Comparison of ENCODE assay signal across 12 mouse cellular contexts in genomic region chr12:38929644-38930043, GRCm38 (mm10).
DNase-seq lines count a peak whose midpoint lies in the region; ATAC-seq and TF ChIP-seq lines count a peak whose summit lies in the region.
"Had no signal": no experiment of that assay in that cellular context is flagged by ENCODE, and none has a peak within 500 bp of the region (broad histone marks: within the 10 kb centered on the region; RNA-seq: fewer than 3 reads in every experiment).

No protein-coding gene starts in this region.

- TF ChIP-seq CTCF in brain, embryonic 14.5 days (IDR thresholded peaks at IDR 0.05; ENCODE audit: borderline replicate concordance, extremely low read depth, insufficient read depth, insufficient read length), result no peak
- TF ChIP-seq CTCF in lung, adult 2 months (IDR thresholded peaks at IDR 0.05; ENCODE audit: insufficient read depth, low read length), result no peak

- H3K4me1 ChIP-seq in midbrain, embryonic 12.5 days, result peaks cover 6% of the 10 kb centered on the region; the same call in 1 of the 2 replicates
- no peaks in the 10 kb centered on the region for H3K4me1 ChIP-seq in midbrain, embryonic 16.5 days (ENCODE audit: control insufficient read depth, insufficient read depth, low read length)
- peaks cover 8% of the 10 kb centered on the region for H3K4me1 ChIP-seq in forebrain, embryonic 16.5 days (replicated peaks; ENCODE audit: control insufficient read depth, insufficient read depth, low read length)
- peaks cover 2% of the 10 kb centered on the region; the same call in 1 of the 2 replicates for H3K4me1 ChIP-seq in lung, adult 2 months (ENCODE audit: control insufficient read depth, insufficient read depth, low read length)

- WGBS in midbrain, embryonic 12.5 days, result 55% methylated on average over 1 of the region's 1 CpGs
- WGBS in midbrain, embryonic 16.5 days, result 39% methylated on average over 1 of the region's 1 CpGs
- whole genome bisulfite sequencing in forebrain, embryonic 16.5 days, result 9% methylated on average over 1 of the region's 1 CpGs
- 73% methylated on average over 1 of the region's 1 CpGs for WGBS in lung, adult 2 months

- H3K27ac ChIP-seq in midbrain, embryonic 12.5 days (replicated peaks), result no peak overlapping the region
- H3K27ac ChIP-seq in midbrain, embryonic 16.5 days (ENCODE audit: low read length), result no peak overlapping the region
- no peak overlapping the region for H3K27ac ChIP-seq in forebrain, embryonic 16.5 days (ENCODE audit: low read length)

- TF ChIP-seq POLR2A in brain, embryonic 14.5 days (IDR thresholded peaks at IDR 0.05; ENCODE audit: borderline replicate concordance, extremely low read depth, insufficient read depth, insufficient read length, poor library complexity, severe bottlenecking), result no peak
- TF ChIP-seq POLR2A in lung, adult 2 months (IDR thresholded peaks at IDR 0.05; ENCODE audit: borderline replicate concordance, extremely low read depth, low read depth, low read length), result no peak

- no peak overlapping the region for H3K4me2 ChIP-seq in midbrain, embryonic 12.5 days (replicated peaks)
- no peak overlapping the region for H3K4me2 ChIP-seq in midbrain, embryonic 16.5 days (ENCODE audit: low read length)
- no peak overlapping the region for H3K4me2 ChIP-seq in forebrain, embryonic 16.5 days (ENCODE audit: low read length)
- H3K4me2 ChIP-seq: heart, embryonic 11.5 days had no signal

- DNase-seq in brain, embryonic 14.5 days (ENCODE audit: low read depth), result peak; percentile 77
- DNase-seq in thymus, postnatal 36 days, result no peak
- no peak for DNase-seq in gastrocnemius, adult 8-10 months (ENCODE audit: low spot score in 2 of 2)
- DNase-seq in lung, adult 2 months, result no peak
- DNase-seq: gastrocnemius, postnatal 36 days; kidney, adult 18-20 months; right cerebral cortex, postnatal 14 days had no signal

- 0 out of 2 replicates have a peak, but pooled peaks have one; percentile 54 for ATAC-seq in midbrain, embryonic 12.5 days (ENCODE audit: low FRiP score, low read depth)
- no peak for ATAC-seq in midbrain, embryonic 16.5 days
- peak; percentile 73 for ATAC-seq in forebrain, embryonic 16.5 days

- H3K9me3 ChIP-seq in midbrain, embryonic 12.5 days, result no peaks in the 10 kb centered on the region
- H3K9me3 ChIP-seq in midbrain, embryonic 16.5 days (replicated peaks; ENCODE audit: control insufficient read depth, low read length, poor library complexity, severe bottlenecking), result no peaks in the 10 kb centered on the region
- no peaks in the 10 kb centered on the region for H3K9me3 ChIP-seq in forebrain, embryonic 16.5 days (ENCODE audit: control insufficient read depth, low read length)
- H3K9me3 ChIP-seq: embryonic facial prominence, embryonic 12.5 days had no signal

- no peaks in the 10 kb centered on the region for H3K27me3 ChIP-seq in midbrain, embryonic 12.5 days
- H3K27me3 ChIP-seq in midbrain, embryonic 16.5 days (ENCODE audit: control insufficient read depth, insufficient read depth, low read depth, low read length), result no peaks in the 10 kb centered on the region
- H3K27me3 ChIP-seq in forebrain, embryonic 16.5 days (replicated peaks; ENCODE audit: control insufficient read depth, insufficient read depth, low read length), result no peaks in the 10 kb centered on the region
- H3K27me3 ChIP-seq: embryonic facial prominence, embryonic 12.5 days had no signal

- no peak overlapping the region for H3K4me3 ChIP-seq in midbrain, embryonic 12.5 days
- H3K4me3 ChIP-seq in midbrain, embryonic 16.5 days (ENCODE audit: low read depth, low read length), result no peak overlapping the region
- H3K4me3 ChIP-seq in forebrain, embryonic 16.5 days (replicated peaks; ENCODE audit: low read length), result no peak overlapping the region
- no peak overlapping the region for H3K4me3 ChIP-seq in lung, adult 2 months (replicated peaks; ENCODE audit: extremely low read depth, low read depth, low read length)

- no peak overlapping the region for H3K9ac ChIP-seq in midbrain, embryonic 12.5 days (replicated peaks)
- H3K9ac ChIP-seq in midbrain, embryonic 16.5 days (ENCODE audit: low read depth, low read length), result no peak overlapping the region
- H3K9ac ChIP-seq in forebrain, embryonic 16.5 days (replicated peaks; ENCODE audit: low read depth, low read length), result no peak overlapping the region
- H3K9ac ChIP-seq: embryonic facial prominence, embryonic 12.5 days had no signal

- H3K36me3 ChIP-seq in midbrain, embryonic 12.5 days, result no peaks in the 10 kb centered on the region
- H3K36me3 ChIP-seq in midbrain, embryonic 16.5 days (ENCODE audit: control insufficient read depth, insufficient read depth, low read length), result no peaks in the 10 kb centered on the region
- no peaks in the 10 kb centered on the region for H3K36me3 ChIP-seq in forebrain, embryonic 16.5 days (ENCODE audit: control insufficient read depth, insufficient read depth)
- H3K36me3 ChIP-seq: embryonic facial prominence, embryonic 12.5 days had no signal
